Comparison of ENCODE assay signal across 31 mouse cellular contexts in genomic region chr13:55895505-55895904, GRCm38 (mm10). TPM values are rescaled to one million over a fixed set of nuclear protein-coding genes. Genes with fewer than 3 reads are reported as not detected.
DNase-seq lines count a peak whose midpoint lies in the region; ATAC-seq and TF ChIP-seq lines count a peak whose summit lies in the region.
"Had no signal": no experiment of that assay in that cellular context is flagged by ENCODE, and none has a peak within 500 bp of the region (broad histone marks: within the 10 kb centered on the region; RNA-seq: fewer than 3 reads in every experiment).

No protein-coding gene starts in this region.

- in situ Hi-C loops in Patski (cut with MboI; ENCODE audit: low pct_unique_long_range_greater_than_20kb), result no loop called here

- H3K36me3 ChIP-seq in liver, adult 2 months (ENCODE audit: control insufficient read depth, insufficient read depth, low read length), result no peaks in the 10 kb centered on the region
- H3K36me3 ChIP-seq in liver, embryonic 12.5 days, result no peaks in the 10 kb centered on the region
- H3K36me3 ChIP-seq in intestine, embryonic 15.5 days, result no peaks in the 10 kb centered on the region
- H3K36me3 ChIP-seq: embryonic facial prominence, embryonic 12.5 days; forebrain, embryonic 12.5 days; heart, embryonic 13.5 days; limb, embryonic 15.5 days; midbrain, embryonic 10.5 days had no signal

- no peak for ATAC-seq in liver, embryonic 12.5 days
- peak; percentile 41 for ATAC-seq in Patski
- ATAC-seq in intestine, embryonic 15.5 days, result peak; percentile 78; the same call in 1 of the 2 replicates
- ATAC-seq in neutrophil, adult 5-6 weeks (ENCODE audit: extremely low read depth, insufficient number of reproducible peaks, low FRiP score, poor library complexity, severe bottlenecking), result peak; percentile 76
- ATAC-seq: CD4-positive, CD25-positive, alpha-beta regulatory T cell, adult 4 months; inflammation-experienced regulatory T-cells, adult 6 months had no signal

- H3K9ac ChIP-seq in liver, adult 2 months (ENCODE audit: low read depth, low read length), result no peak overlapping the region
- no peak overlapping the region for H3K9ac ChIP-seq in liver, embryonic 12.5 days
- H3K9ac ChIP-seq in intestine, embryonic 15.5 days, result no peak overlapping the region
- H3K9ac ChIP-seq: embryonic facial prominence, embryonic 12.5 days; forebrain, embryonic 12.5 days; heart, embryonic 13.5 days; hindbrain, embryonic 14.5 days; limb, embryonic 15.5 days had no signal

- H3K27me3 ChIP-seq in liver, adult 2 months (ENCODE audit: control insufficient read depth, insufficient read depth, low read length), result no peaks in the 10 kb centered on the region
- no peaks in the 10 kb centered on the region; the same call in 1 of the 2 replicates for H3K27me3 ChIP-seq in liver, embryonic 12.5 days (replicated peaks)
- H3K27me3 ChIP-seq in Patski, result no peaks in the 10 kb centered on the region
- no peaks in the 10 kb centered on the region for H3K27me3 ChIP-seq in intestine, embryonic 15.5 days (replicated peaks)

- CTCF ChIA-PET in Patski (lab: Charles Lee), result no interaction called here

- no peak for TF ChIP-seq POLR2A in liver, adult 2 months (IDR thresholded peaks at IDR 0.05; ENCODE audit: extremely low read depth, insufficient read depth, low read length)

- H3K4me3 ChIP-seq in liver, adult 2 months (ENCODE audit: insufficient read depth, low read depth, low read length), result no peak overlapping the region
- no peak overlapping the region for H3K4me3 ChIP-seq in liver, embryonic 12.5 days
- no peak overlapping the region for H3K4me3 ChIP-seq in intestine, embryonic 15.5 days (replicated peaks)
- H3K4me3 ChIP-seq: embryonic facial prominence, embryonic 12.5 days; forebrain, embryonic 12.5 days; heart, adult 2 months; heart, embryonic 13.5 days; limb, embryonic 15.5 days; midbrain, embryonic 10.5 days had no signal

- WGBS in liver, adult 2 months, result 72% methylated on average over 5 of the region's 5 CpGs
- WGBS in liver, embryonic 12.5 days (ENCODE audit: insufficient replicate concordance), result 50% methylated on average over 5 of the region's 5 CpGs
- 84% methylated on average over 5 of the region's 5 CpGs for WGBS in intestine, embryonic 15.5 days

- H3K27ac ChIP-seq in liver, adult 2 months (replicated peaks; ENCODE audit: insufficient read depth, low read depth, low read length), result no peak overlapping the region
- H3K27ac ChIP-seq in liver, embryonic 12.5 days, result no peak overlapping the region
- no peak overlapping the region for H3K27ac ChIP-seq in intestine, embryonic 15.5 days
- H3K27ac ChIP-seq: embryonic facial prominence, embryonic 12.5 days; forebrain, embryonic 12.5 days; heart, adult 2 months; heart, embryonic 13.5 days; hindbrain, embryonic 14.5 days; limb, embryonic 15.5 days; midbrain, embryonic 10.5 days had no signal

- POLR2A ChIA-PET in Patski (lab: Charles Lee), result no interaction called here

- no peaks in the 10 kb centered on the region for H3K4me1 ChIP-seq in liver, adult 2 months (ENCODE audit: control insufficient read depth, insufficient read depth, low read length)
- no peaks in the 10 kb centered on the region for H3K4me1 ChIP-seq in liver, embryonic 12.5 days
- H3K4me1 ChIP-seq in intestine, embryonic 15.5 days (replicated peaks), result 0 out of 2 replicates have a peak, but pooled peaks cover 2% of the 10 kb centered on the region

- DNase-seq in liver, adult 2 months (ENCODE audit: extremely low read depth, low read depth, low spot score), result peak; percentile 30
- DNase-seq in Patski (ENCODE audit: low read depth, low spot score), result no peak
- no peak for DNase-seq in right cerebral cortex, postnatal 36 days (ENCODE audit: low spot score in 2 of 2)
- DNase-seq in urinary bladder, postnatal 4 days (ENCODE audit: low spot score in 2 of 2), result no peak
- DNase-seq: adrenal gland, postnatal 25 days; cerebellum, adult 11-12 months; cerebellum, postnatal 10 days; gastrocnemius, postnatal 25 days; heart, adult 2 months; heart, postnatal 14 days; kidney, adult 9 months; kidney, postnatal 25 days; left cerebral cortex, postnatal 4 days; lung, adult 2 months; lung, postnatal 4 days; right cerebral cortex, postnatal 14 days; thymus, postnatal 14 days had no signal

- TF ChIP-seq CTCF in liver, adult 2 months (IDR thresholded peaks at IDR 0.05; ENCODE audit: low read depth, low read length), result no peak
- no peak for TF ChIP-seq CTCF in Patski (IDR thresholded peaks at IDR 0.05)

- no peaks in the 10 kb centered on the region for H3K79me2 ChIP-seq in liver, adult 2 months (ENCODE audit: control insufficient read depth, insufficient read depth, low read length)

- no peaks in the 10 kb centered on the region for H3K9me3 ChIP-seq in liver, embryonic 12.5 days (replicated peaks)
- no peaks in the 10 kb centered on the region for H3K9me3 ChIP-seq in intestine, embryonic 15.5 days
- H3K9me3 ChIP-seq: embryonic facial prominence, embryonic 12.5 days; forebrain, embryonic 12.5 days; heart, embryonic 13.5 days; limb, embryonic 15.5 days; midbrain, embryonic 10.5 days had no signal

- no peak overlapping the region for H3K4me2 ChIP-seq in liver, embryonic 12.5 days
- H3K4me2 ChIP-seq in intestine, embryonic 15.5 days (replicated peaks), result no peak overlapping the region
- H3K4me2 ChIP-seq: embryonic facial prominence, embryonic 12.5 days; forebrain, embryonic 12.5 days; heart, embryonic 13.5 days; hindbrain, embryonic 14.5 days; limb, embryonic 15.5 days had no signal

RNA-seq across cellular contexts. Expression of gene Pitx1, which starts 59.5 kb away (rescaled TPM):
- total RNA-seq in liver, adult 2 months (2014; rRNA removed), result not detected in 2 replicates
- polyA plus RNA-seq in liver, adult 2 months (2012; rRNA removed), result not detected in 2 replicates
- polyA plus RNA-seq in liver, embryonic 12.5 days (2016; fragmentation: Nextera tagmentation; extraction: Ambion mirVana), result 0.69 and 0.88 TPM in 2 replicates
- polyA plus RNA-seq in Patski (2021), result not detected
- 15.2 and 18.4 TPM in 2 replicates for polyA plus RNA-seq in intestine, embryonic 15.5 days (2015; fragmentation: Nextera tagmentation; extraction: Ambion mirVana)
- not detected in 2 replicates for total RNA-seq in neutrophil, adult 5-6 weeks (2017)
- total RNA-seq: adrenal gland, postnatal 25 days; heart, adult 2 months; heart, postnatal 14 days; layer of hippocampus, adult 8-10 months; left cerebral cortex, adult 18-20 months; left cerebral cortex, postnatal 4 days had no signal
- polyA plus RNA-seq: CD4-positive, CD25-positive, alpha-beta regulatory T cell, adult 4 months; hindbrain, embryonic 14.5 days; inflammation-experienced regulatory T-cells, adult 6 months; spleen, adult 2 months had no signal
